Mouse (Mus musculus) kidney, adult 2 months (tissue): ENCODE data around the gene Rcvrn.

Experiments used
- CTCF ChIP-seq: fragments of 200-500 bp; conservative IDR thresholded peaks from 2 replicates; pipeline ENCODE4 v1.5.1; 2011; ENCODE audit warnings: low read depth, mild to moderate bottlenecking, control low read depth, low read length, moderate library complexity, mixed read lengths; ENCODE audit not compliant: insufficient read depth, insufficient read length
- POLR2A ChIP-seq: fragments of 200-500 bp; IDR thresholded peaks from one replicate; pipeline ENCODE4 v1.6.1; 2011; ENCODE audit warnings: low read depth, low read length, control low read depth

DNA sequence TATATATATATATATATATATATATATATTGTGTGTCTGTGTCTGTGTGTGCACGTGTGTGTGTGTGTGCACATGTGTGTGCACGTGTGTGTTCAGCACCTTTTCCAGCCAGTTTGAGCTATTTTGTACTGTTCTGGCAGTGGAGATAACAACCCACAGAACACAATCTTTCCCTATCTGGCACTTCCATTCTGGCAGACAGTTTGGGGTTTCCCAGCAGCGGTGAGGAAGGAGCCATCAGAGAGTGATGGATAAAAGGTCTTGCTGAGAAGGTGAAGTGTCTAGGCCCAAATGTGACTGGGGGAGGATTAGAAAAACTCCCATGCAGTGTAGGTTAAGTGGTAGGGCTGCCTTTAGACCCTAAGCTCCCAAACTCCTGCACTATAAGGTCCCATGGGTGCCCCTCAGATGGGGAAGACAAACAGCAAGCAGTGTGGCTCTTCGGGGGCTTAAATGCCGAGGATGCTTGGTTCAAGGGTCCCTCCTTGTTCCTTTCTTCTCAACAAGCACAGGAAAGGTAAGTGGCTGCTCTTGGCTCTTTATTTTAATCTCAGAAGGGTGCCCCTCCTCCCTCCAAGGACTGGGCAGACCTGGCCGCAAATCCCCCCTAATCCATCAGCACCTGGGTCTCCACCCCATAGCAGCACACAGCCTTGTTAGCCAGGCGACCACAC, at the start of gene Rcvrn:
- TF ChIP-seq CTCF (no peak), POLR2A (no peak)
